Mouse (Mus musculus) left cerebral cortex, adult 18-20 months (tissue): ENCODE measurements around the gene Pgp. TPM values are rescaled to one million over a fixed set of nuclear protein-coding genes. Genes with fewer than 3 reads are reported as not detected.
"Not testable (repeated sequence)": the region's sequence is repeated elsewhere in the genome, so short reads cannot be mapped to it uniquely, and the experiment has no call there.

ENCODE experiments used
- DNase-seq, 2 experiments: peaks; one replicate each; pipeline ENCODE4 v3.0.0; 2021 to 2022; ENCODE audit warnings: low spot score in 2 of 2, mixed read lengths in 1 of 2
- total RNA-seq, 2 experiments: library from RNA; stranded (reverse); gene quantifications; 2 replicates each; pipeline ENCODE4 v1.2.3; 2021

Gene Pgp
- total RNA-seq, 2 experiments from 2014 or later, result 69.6 to 70.1 TPM

DNA sequence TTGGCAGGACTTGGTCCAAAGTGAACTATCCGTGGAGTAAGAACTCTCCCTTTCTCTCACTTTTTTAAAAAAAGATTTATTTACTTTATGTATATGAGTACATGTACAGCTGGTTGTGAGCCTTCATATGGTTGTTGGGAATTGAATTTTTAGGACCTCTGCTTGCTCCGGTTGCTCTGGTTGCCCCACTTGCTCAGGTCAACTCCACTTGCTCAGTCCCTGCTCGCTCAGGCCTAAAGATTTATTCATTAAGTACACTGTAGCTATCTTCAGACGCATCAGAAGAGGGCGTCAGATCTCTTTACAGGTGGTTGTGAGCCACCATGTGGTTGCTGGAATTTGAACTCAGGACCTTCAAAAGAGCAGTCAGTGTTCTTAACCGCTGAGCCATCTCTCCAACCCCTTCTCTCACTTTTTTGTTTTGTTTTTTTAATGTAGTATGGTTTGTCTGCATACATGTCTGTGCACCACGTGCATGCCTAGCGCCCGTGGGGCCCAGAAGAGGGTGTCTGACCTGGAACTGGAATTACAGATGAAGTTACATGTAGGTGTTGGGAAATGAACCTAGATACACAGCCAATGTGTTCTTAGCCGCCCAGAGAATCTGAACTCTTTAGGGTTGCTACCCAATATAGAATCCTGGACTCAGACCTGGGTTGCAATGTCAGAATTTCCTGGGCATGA lies 14.5 kb upstream of the Pgp start:
- not testable (repeated sequence) for DNase-seq

DNA sequence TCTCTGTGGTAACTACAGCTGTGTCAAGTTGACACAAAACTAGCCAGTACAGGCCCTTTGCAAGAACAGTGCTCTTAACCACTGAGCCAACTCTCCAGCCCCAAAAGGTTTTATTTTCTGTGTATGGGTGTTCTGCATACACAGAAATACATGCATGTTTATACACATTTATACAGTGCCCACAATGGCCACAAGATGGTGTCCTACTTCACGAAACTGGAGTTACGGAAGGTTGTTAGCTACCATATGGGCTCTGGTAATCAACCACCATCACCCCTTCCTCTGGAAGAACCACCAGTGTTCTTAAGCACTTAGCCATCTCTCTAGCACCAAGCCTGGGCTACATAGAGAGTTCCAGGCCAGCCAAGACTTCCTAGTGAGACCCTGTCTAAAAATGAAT lies 8.6 kb upstream of the Pgp start:
- no peak for DNase-seq

- DNase-seq, result no peak
Observed at GRCm38 (mm10) chr17:24462932-24463331, 7.3 kb upstream of the Pgp start.

DNA sequence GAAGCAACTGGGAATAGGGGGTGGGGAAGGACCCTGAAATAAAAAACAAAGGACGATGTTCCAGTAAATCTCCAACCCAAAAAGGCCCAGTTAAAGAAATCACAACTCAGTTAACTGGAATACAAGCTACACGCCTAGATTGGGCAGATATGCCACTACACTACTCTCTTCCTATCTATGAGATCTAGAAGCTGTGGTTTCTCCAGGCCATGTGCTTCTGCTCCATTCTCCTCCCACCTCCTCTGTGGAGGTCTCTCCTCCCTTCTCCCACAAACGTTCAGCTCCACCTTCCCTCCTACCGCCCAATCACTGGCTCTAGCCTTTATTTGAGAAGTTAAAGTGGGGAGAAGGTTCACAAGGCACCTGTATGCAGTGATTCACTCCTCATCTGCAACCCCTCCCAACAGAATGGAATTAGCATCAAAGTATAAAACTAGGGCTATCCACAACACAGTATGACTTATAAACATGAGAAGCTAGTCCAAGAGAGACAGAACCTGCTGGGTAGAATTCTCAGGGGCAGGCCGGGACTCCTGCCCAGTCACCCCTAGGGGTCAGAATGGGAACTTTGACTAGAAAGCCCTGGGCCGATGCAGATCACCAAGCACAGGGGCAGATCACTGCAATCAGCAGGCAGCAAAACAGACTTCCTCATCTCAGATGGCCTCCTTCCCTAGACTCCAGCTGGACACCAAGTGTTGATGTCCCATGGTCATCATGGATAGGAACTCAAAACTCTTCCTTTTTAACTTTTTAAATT lies 6.6 kb upstream of the Pgp start:
- no peak for DNase-seq

- no peak for DNase-seq
Observed at GRCm38 (mm10) chr17:24468636-24469246, 1.5 kb upstream of the Pgp start.

GRCm38 (mm10) chr17:24469336-24469909 lies 769 bp upstream of the Pgp start:
- DNase-seq, result no peak

DNA sequence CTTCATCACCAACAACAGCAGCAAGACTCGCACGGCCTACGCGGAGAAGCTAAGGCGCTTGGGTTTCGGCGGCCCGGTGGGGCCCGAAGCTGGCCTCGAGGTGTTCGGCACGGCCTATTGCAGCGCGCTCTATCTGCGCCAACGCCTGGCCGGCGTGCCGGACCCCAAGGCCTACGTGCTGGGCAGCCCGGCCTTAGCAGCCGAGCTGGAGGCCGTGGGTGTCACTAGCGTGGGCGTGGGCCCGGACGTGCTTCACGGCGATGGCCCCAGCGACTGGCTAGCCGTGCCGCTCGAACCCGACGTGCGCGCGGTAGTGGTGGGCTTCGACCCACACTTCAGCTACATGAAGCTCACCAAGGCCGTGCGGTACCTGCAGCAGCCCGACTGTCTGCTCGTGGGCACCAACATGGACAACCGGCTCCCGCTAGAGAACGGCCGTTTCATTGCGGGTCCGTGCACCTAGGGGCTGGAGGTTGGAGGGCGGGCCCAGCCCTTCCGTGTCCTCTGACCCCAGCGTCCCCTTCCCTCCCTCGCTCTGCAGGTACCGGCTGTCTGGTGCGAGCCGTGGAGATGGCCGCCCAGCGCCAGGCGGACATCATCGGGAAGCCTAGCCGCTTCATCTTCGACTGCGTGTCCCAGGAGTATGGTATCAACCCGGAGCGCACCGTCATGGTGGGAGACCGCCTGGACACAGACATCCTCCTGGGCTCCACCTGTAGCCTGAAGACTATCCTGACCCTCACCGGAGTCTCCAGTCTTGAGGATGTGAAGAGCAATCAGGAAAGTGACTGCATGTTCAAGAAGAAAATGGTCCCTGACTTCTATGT lies 722 bp downstream of the Pgp start:
- DNase-seq, result peak; percentile 54 to 56

GRCm38 (mm10) chr17:24472512-24472911 lies 2.3 kb downstream of the Pgp start:
- no peak for DNase-seq

DNA sequence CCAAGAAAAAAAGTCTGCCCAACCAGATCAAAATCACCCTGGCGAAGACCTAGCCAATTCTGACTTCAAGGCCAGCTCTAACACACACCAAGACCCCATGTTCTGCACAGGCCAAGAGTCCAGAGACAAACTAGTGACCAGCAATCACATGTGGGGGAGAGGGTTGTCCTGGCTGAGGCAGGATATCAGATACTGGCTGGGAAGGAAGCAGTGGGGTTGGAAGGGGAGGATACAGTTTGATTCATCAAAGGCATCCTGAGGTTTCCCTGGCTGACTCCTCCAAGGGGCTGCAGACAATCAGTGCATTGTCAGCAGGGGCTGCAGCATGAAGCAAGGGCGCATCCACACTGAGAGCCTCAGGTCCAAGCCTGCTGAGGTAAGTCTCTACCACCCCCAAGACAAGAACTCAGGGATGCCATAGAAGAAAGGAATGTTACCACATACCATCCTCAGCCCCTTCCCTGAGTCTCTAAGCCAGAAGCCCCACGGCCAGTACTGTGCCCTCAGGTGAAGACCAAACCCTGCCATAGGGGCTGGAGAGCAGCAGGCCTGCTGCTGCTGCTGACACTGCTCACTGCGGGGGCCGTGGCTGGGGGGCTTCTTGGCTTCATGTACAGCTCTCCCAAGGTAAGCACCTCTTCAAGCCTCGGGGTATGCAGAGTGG lies 3.6 kb downstream of the Pgp start, which contains the start of gene Bricd5:
Bricd5 (plus strand) TSS at position 273 of the 664 bp plus-strand sequence.
- no peak for DNase-seq

- DNase-seq, result no peak
Observed at GRCm38 (mm10) chr17:24474557-24474956, 4.4 kb downstream of the Pgp start.

GRCm38 (mm10) chr17:24475586-24475985 lies 5.4 kb downstream of the Pgp start:
- DNase-seq, result no peak

DNA sequence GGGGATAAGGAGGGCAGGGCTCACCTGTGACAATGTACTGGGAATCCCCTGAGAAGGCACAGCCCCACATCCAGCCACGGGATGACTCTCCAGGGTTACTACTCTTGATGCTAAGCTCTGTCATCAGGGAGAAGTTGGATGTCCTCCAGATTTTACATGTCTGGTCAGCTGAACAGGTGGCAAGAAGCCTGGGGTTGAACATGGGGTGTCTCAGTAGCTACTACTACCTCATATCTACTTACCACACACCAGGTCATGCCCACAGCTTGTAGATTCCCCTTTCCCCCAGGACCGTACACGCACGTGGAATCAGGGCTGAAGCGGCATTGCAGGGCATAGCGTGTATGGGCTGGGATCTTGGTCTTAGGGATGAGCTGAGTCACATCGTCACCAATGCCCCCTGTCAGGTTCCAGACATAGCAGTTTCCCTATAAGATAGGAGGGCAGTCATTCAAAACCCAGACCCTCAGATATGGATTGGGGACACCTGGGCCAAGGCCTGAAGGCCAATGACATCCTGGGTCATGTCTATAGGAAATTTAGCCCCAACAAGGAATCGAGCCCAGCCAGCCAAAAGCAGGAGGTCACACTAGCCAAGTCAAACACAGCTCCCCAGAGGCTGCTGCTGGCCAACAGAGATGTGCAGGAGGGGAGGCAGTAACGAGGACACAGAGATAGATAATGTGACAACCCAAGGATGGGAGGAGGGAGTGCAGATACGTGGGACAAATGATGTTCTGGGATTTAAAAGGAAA lies 6.0 kb downstream of the Pgp start:
- no peak for DNase-seq

GRCm38 (mm10) chr17:24477053-24477984 lies 7.1 kb downstream of the Pgp start:
- no peak for DNase-seq

GRCm38 (mm10) chr17:24477985-24478600 lies 7.9 kb downstream of the Pgp start:
- DNase-seq, result no peak

DNA sequence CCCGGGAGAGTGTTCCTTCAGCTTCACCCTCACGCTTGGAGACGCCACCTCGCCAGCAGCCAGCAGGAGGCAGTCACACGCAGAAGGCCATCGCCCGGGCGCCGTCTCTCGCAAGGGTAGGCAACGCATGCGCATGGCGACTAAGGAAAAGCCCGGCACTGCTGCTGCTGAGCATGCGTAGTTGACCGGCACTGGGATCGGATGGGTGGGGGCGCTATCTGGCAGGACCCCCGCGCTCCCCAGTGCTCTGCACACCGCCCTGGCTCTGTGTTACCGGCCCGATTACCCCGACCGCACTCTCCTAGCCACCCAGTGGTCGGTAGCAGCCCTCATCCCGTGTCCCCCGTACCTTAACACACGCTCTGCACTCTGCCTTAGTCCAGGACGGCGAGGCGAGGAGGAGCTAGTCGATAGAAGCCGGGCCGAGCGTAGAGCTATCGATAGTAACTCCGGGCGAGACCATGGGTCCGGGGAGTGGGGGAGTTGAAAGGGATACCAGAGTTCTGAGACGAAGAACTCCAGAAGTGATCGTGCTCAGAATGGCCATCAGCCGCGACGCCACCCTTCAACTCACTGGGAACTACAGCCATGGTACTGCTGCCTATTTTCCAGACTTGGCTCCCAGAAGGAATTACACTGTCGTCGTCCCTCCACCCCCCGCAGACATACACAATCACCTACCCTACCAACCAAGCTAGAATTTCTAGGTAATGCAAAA lies 8.6 kb downstream of the Pgp start, which contains the start of gene Mlst8:
Mlst8 (minus strand) TSS at position 416 of the 718 bp plus-strand sequence.
- DNase-seq, result peak; percentile 99

- DNase-seq, result no peak
Observed at GRCm38 (mm10) chr17:24479431-24479830, 9.2 kb downstream of the Pgp start.

DNA sequence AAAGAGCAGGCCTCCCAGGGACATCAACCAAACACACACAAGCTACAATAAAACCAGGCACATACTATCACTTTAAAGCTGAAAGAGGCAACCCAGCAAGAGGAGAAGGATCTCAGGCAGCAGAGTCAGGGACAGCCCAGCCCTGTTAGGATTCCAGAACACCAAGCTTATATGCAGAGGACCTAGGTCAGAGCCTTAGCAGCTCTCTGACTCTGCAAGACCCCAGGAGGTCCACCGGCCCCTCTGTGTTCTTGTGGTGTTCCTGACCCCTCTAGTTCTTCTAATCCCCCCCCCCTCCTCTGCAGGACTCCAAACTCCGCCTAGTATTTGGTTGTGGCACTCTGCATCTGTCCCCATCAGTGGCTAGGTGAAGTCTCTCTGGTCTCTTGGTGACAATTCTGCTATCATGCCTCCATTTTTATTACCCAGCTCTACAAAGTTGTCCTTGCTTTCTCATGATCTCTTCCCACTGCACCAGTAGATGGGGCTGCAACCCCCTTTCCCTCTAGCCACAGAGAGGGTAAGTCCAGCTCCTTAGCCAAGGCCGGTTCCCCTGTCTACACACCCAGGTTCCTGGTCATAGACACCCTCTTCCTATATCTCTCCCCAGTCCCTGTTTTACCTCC lies 10.1 kb downstream of the Pgp start:
- no peak for DNase-seq
